Mouse (Mus musculus) cortical plate, adult 2 months (tissue): ENCODE results near the gene Tmem37.
A peak's percentile ranks its signal among the peaks of the same experiment; 100 is the strongest.
"Not testable (repeated sequence)": the region's sequence is repeated elsewhere in the genome, so short reads cannot be mapped to it uniquely, and the experiment has no call there.

Experiments
- CTCF ChIP-seq: fragments of 200-500 bp; IDR thresholded peaks from 2 replicates; pipeline ENCODE4 v1.5.1; 2011; ENCODE audit warnings: mild to moderate bottlenecking, control low read depth, low read length; ENCODE audit not compliant: insufficient read depth; ENCODE audit errors: extremely low read depth
- POLR2A ChIP-seq: fragments of 200-500 bp; IDR thresholded peaks from 2 replicates; pipeline ENCODE4 v1.6.1; 2011; ENCODE audit warnings: mild to moderate bottlenecking, low read length, control low read depth; ENCODE audit not compliant: insufficient read depth; ENCODE audit errors: extremely low read depth

DNA sequence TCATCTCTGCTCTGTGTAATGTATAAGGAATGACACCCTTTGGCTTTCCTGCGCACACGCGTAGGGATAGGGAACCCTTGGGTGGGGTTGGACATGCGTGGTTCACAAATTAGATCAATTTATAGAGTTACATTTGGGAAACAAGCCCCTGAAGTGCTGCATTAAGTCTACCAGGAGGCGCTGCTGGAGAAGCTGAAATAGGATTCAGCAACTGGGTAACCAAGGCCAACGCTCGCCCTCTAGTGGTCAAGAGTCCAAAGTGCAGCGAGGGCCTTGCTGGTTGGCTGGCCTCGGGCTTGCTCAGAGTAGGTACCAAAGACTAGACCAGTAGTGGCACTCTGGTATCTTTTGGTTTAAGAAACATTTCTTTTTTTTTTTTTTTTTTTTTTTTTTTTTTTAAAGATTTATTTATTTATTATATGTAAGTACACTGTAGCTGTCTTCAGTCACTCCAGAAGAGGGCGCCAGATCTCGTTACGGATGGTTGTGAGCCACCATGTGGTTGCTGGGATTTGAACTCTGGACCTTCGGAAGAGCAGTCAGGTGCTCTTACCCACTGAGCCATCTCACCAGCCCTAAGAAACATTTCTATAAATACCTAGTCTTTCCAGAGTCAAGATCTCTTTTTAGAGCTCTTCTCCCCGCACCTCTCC is 19.7 kb upstream of the Tmem37 start:
- TF ChIP-seq POLR2A = not testable (repeated sequence)
- peak; percentile 97 for TF ChIP-seq CTCF
